Mouse (Mus musculus) midbrain, embryonic 12.5 days (tissue): ENCODE results near the gene Tubb3. TPM values are rescaled to one million over a fixed set of nuclear protein-coding genes. Genes with fewer than 3 reads are reported as not detected.

ENCODE experiments used
- polyA plus RNA-seq: library from polyadenylated mRNA; unstranded; fragments of >200 nt; fragmentation: Nextera tagmentation; extraction: Ambion mirVana; gene quantifications from 2 replicates; pipeline ENCODE4 v1.2.1, GENCODE M21; 2016

Gene Tubb3
- polyA plus RNA-seq, 1 experiment from 2014 or later: 1,098 TPM

Other genes with a start within 250 kb of the Tubb3 start
- gene Dpep1, start 225.2 kb upstream of the Tubb3 start, polyA plus RNA-seq: 0.56 TPM in 2 replicates
- gene Chmp1a, start 198.7 kb upstream of the Tubb3 start, polyA plus RNA-seq: 158 and 171 TPM in 2 replicates
- gene Spata33, start 198.6 kb upstream of the Tubb3 start, polyA plus RNA-seq: 5.9 and 6.5 TPM in 2 replicates
- gene Cdk10, start 186.6 kb upstream of the Tubb3 start, polyA plus RNA-seq: 34.1 and 35.6 TPM in 2 replicates
- gene Spata2l, start 175.2 kb upstream of the Tubb3 start, polyA plus RNA-seq: 2.4 and 2.8 TPM in 2 replicates
- gene Zfp276, start 157.2 kb upstream of the Tubb3 start, polyA plus RNA-seq: 28.2 and 29.3 TPM in 2 replicates
- gene Vps9d1, start 157.1 kb upstream of the Tubb3 start, polyA plus RNA-seq: 39.3 and 43.7 TPM in 2 replicates
- gene Fanca, start 92.8 kb upstream of the Tubb3 start, polyA plus RNA-seq: 29.6 and 31.6 TPM in 2 replicates
- 27.7 and 28.6 TPM in 2 replicates for gene Spire2, start 78.7 kb upstream of the Tubb3 start, polyA plus RNA-seq
- gene Tcf25, start 37.7 kb upstream of the Tubb3 start, polyA plus RNA-seq: 202 and 232 TPM in 2 replicates
- gene Mc1r, start 4.3 kb upstream of the Tubb3 start, polyA plus RNA-seq: 0.09 and 0.24 TPM in 2 replicates
- 37.3 and 44.0 TPM in 2 replicates for gene Def8, start 12.1 kb downstream of the Tubb3 start, polyA plus RNA-seq
- gene Afg3l1, start 66.5 kb downstream of the Tubb3 start, polyA plus RNA-seq: 63.0 and 72.2 TPM in 2 replicates
- 43.2 and 46.4 TPM in 2 replicates for gene Dbndd1, start 104.0 kb downstream of the Tubb3 start, polyA plus RNA-seq
- 38.9 and 41.7 TPM in 2 replicates for gene Gas8, start 107.4 kb downstream of the Tubb3 start, polyA plus RNA-seq
- 8.3 and 8.4 TPM in 2 replicates for gene Rhou, start 242.5 kb downstream of the Tubb3 start, polyA plus RNA-seq